Mouse (Mus musculus) gastrocnemius, adult 2 months (tissue): ENCODE data around the gene Itgad. TPM values are rescaled to one million over a fixed set of nuclear protein-coding genes. Genes with fewer than 3 reads are reported as not detected.

Experiments
- DNase-seq: peaks from one replicate; pipeline ENCODE4 v3.0.0; 2022
- H3K27ac ChIP-seq: fragments of 200-600 bp; 2 replicates; pipeline ENCODE4 v1.8.1; 2022; ENCODE audit warnings: mild to moderate bottlenecking
- H3K4me3 ChIP-seq: fragments of 200-600 bp; 2 replicates; pipeline ENCODE4 v1.8.1; 2022; ENCODE audit warnings: mild to moderate bottlenecking, moderate library complexity
- CTCF ChIP-seq: fragments of 200-600 bp; IDR thresholded peaks from 2 replicates; pipeline ENCODE4 v1.8.1; 2022; ENCODE audit warnings: antibody characterized with exemption, mild to moderate bottlenecking, moderate library complexity
- intact Hi-C: fragments of 180-260 bp; cut with DNase I; formaldehyde crosslinking; loops from one replicate; pipeline ENCODE4 v1.15.1; 2025
- long read RNA-seq, 2 experiments: library from polyadenylated mRNA; stranded (forward); transcript quantifications; one replicate each; pipeline ENCODE4 v2.0.0; 2021
- total RNA-seq, 2 experiments: library from RNA; stranded (reverse); gene quantifications; 2 replicates each; pipeline ENCODE4 v1.2.3; 2021

Itgad gene
- not detected for total RNA-seq
- long read RNA-seq, experiment 1: 0 reads
- long read RNA-seq, experiment 2, partial matches to known transcripts: 0 of 1 reads
- long read RNA-seq, experiment 2, other reads (novel, unspliced or antisense): 1 of 1 reads

DNA sequence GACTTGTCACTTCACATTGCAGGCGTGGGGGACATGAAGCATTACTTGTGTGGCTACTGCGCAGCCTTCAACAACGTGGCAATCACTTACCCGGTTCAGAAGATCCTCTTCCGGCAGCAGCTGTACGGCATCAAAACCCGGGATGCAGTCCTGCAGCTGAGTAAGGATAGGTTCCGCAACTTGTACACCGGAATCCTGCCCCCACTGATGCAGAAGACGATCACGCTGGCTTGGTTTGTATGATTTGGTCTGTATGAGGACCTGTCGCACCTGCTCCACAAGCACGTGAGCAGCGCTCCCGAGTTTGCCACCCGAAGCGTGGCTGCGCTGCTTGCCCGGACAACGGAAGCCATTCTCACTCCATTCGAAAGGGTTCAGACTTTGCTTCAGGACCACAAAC is at the start of gene Itgad:
Gene Itgad, plus strand, starts transcription at position 301 of the 400 bp plus-strand sequence.
- intact Hi-C loops: no loop called here
- no peak for TF ChIP-seq CTCF
- no peak for DNase-seq
- H3K4me3 ChIP-seq: no peak within 1 kb of the TSS
- no peak within 1 kb of the TSS for H3K27ac ChIP-seq

DNA sequence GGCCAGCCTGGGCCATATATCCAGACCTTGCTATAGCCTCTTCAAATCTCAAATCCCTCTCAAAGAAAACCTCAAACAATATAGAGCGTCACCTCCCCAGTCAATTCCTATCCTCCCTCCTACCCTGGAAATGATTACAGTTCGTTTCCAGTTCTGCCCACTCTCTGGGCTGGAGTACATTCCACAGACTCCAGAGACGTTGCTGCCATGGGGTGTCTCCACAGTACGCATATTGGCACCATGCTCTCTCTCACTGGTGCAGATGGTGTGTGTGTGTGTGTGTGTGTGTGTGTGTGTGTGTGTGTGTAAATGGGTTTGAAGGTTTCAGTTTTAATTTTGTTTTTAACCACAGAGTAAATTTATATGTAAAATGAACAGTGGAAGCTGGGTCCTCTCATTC is 48.9 kb upstream of the Itgad start:
- Histone ChIP-seq H3K27ac (no peak overlapping the region), H3K4me3 (no peak overlapping the region)
- no peak for TF ChIP-seq CTCF
- intact Hi-C loops: no loop called here
- DNase-seq: no peak

DNA sequence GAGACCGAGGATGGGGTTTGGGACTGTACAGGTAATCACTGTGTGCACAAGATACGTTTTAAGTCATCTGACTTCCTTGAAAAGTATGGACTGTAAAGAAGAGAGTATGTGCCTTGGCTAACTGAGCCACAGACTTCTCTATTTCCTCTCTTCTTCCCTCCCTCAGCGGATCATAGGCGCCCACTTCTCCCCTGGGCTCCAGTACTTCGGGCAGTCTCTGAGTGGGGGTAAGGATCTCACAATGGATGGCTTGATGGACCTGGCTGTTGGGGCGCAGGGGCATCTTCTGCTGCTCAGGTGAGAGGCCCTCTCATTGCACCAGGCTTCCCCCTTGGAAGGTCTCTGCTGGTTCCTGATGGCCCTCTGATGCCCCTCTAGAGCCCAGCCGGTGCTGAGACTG is 46.7 kb upstream of the Itgad start:
- TF ChIP-seq CTCF: no peak
- no peak for DNase-seq
- Histone ChIP-seq H3K4me3 (no peak overlapping the region), H3K27ac (no peak overlapping the region)
- intact Hi-C loops: no loop called here

DNA sequence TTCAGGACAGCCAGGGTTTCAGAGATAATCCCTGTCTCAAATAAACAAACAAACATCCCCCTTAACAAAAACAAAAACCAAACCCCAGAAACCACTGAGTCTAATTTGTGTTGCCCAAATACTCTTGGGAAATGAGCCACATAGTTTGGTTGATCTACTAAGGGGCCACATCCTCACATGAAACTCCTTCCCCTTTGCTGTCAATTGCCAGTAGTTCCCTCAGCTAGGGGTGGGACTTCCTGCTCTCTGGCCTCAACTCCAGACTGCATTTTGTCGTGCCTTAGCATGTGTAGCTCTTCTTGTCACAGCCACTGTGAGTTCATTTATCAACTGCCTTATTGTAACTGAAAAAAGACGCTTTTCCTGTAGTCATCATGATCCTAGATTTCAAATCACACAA is 43.9 kb upstream of the Itgad start:
- Histone ChIP-seq H3K27ac (no peak overlapping the region), H3K4me3 (no peak overlapping the region)
- no peak for TF ChIP-seq CTCF
- intact Hi-C loops: no loop called here
- DNase-seq: no peak

DNA sequence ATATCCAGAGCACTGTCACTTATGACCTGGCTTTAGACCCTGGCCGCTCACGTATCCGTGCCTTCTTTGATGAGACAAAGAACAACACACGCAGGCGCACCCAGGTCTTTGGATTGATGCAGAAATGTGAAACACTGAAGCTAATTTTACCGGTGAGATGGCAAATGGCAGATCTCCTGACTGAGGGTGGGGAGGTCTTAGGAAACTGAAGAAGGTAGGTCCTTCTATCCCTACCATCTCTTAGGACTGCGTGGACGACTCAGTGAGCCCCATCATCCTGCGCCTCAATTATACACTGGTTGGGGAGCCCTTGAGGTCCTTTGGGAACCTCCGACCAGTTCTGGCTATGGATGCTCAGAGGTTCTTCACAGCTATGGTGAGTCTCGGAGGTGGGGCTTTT is 42.0 kb upstream of the Itgad start:
- Histone ChIP-seq H3K4me3 (no peak overlapping the region), H3K27ac (no peak overlapping the region)
- no peak for DNase-seq
- intact Hi-C loops: no loop called here
- TF ChIP-seq CTCF: no peak

DNA sequence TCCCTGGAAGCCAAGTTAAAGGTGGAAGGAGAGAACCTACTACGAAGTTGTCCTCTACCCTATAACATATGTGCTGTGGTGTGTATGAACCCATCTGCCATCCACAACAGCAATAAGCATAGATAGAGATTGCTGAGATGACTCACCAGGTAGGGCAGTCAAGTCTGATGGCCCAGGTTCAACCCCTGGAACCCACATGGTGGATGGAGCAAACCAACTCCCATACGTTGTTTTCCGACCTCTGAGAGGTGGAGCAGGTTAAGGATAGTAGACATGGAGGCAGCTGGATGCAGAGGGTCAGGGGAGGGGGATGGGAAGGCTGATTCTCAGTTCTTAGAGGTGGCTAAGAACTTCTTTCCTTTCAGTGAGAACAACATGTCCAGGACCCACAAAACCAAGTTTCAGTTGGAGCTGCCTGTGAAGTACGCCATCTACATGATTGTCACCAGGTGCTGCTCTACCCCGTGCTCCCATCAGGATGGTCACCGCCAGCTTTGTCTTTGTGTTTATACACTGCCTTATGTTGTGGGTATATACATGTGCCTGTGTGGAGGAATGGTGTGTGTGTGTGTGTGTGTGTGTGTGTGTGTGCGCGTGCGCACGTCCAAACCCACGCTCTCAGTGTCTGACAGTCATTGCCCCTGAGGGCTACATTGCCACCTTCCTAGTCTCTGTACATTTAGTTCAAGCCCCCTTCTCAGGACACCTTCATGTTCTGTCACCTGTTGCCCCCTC is 39.6 kb upstream of the Itgad start:
- intact Hi-C loops: no loop called here
- no peak for TF ChIP-seq CTCF
- Histone ChIP-seq H3K4me3 (no peak overlapping the region), H3K27ac (no peak overlapping the region)
- DNase-seq: no peak

DNA sequence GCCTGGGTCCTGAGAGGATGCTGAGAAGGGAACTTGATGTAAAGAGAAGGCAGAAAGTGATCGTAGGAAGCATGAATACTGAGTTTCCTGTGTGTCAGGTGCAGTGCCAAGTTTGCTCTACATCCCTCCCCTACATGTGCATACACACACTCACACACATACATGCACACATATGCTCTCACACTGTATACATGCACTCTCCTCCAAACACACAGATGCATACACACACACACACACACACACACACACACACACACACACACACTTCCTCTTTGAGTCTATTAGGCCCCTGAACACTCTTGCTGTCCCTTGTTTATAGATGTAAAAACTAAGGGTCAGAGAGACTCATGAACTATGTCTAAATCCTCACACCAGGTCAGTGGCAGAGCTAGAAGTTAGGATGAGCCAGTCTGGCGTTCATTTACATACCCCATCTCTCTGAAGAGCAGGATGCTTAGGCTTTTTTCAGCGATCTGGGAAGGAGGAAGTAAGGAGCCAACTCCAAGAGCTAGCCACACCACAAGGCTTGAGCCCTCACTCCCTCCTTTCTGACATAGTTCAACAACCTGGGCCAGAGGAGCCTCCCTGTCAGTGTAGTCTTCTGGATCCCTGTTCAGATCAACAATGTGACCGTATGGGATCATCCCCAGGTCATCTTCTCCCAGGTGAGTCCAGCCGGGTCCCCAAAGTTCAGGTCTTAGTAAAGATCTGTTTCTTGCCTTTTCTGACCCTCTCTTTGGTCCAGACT is 38.8 kb upstream of the Itgad start:
- intact Hi-C loops: no loop called here
- no peak for TF ChIP-seq CTCF
- Histone ChIP-seq H3K4me3 (no peak overlapping the region), H3K27ac (no peak overlapping the region)
- DNase-seq: no peak

DNA sequence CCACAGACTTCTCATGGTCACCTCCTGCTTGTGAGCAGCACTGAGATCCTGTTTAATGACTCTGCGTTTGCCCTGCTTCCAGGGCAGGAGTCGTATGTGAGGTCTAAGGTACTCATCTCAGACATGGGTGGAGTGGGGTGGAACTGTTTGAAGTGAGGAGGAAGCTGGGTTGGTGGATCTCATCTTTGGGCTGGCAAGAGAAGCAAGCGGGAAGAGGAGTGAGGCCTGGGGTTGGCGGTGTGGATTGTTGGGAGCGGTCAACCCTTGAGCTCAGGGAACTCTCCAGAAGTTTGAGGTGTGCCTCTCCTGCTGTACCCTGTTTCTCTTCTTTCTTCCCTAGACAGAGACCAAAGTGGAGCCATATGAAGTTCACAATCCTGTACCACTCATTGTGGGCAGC is 37.8 kb upstream of the Itgad start:
- DNase-seq: no peak
- H3K4me3 ChIP-seq: no peak overlapping the region
- H3K27ac ChIP-seq: no peak overlapping the region
- TF ChIP-seq CTCF: no peak
- intact Hi-C loops: no loop called here

DNA sequence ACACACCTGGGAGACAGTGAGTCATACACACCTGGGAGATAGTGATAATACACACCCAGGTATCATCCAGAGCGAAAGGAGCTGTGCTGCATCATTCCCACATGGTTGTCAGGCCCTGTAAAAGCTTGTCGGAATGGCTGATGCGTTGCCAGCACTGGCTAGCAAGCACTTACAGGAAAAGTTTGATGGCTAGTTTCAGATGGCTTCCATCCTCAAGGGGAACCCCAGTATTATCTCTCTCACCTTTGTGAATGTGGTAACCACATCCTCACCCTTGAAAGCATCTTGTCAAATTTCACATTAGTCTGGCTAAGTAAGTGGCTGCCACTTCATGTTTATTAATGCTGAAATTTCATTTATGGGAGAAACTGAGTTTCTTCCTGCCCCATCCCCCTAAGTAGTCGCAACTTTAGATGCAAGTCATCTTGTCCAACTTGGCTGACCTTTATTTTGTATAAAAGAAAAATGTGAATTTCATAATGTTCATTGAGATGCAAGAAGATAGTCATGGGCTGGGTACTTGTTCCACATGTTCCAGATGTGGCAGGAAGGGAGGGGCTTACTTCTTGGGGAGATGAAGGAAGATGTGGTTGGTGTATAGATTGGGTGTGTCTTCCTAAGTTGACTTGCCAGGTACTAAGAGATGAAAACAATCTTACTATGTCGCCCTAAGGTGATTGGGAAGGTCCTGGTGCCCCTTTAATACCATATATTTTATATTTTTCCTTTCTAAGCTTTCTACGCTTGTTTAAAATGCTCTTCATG is 34.3 kb upstream of the Itgad start:
- no peak for TF ChIP-seq CTCF
- Histone ChIP-seq H3K4me3 (no peak overlapping the region), H3K27ac (no peak overlapping the region)
- no peak for DNase-seq
- intact Hi-C loops: no loop called here

DNA sequence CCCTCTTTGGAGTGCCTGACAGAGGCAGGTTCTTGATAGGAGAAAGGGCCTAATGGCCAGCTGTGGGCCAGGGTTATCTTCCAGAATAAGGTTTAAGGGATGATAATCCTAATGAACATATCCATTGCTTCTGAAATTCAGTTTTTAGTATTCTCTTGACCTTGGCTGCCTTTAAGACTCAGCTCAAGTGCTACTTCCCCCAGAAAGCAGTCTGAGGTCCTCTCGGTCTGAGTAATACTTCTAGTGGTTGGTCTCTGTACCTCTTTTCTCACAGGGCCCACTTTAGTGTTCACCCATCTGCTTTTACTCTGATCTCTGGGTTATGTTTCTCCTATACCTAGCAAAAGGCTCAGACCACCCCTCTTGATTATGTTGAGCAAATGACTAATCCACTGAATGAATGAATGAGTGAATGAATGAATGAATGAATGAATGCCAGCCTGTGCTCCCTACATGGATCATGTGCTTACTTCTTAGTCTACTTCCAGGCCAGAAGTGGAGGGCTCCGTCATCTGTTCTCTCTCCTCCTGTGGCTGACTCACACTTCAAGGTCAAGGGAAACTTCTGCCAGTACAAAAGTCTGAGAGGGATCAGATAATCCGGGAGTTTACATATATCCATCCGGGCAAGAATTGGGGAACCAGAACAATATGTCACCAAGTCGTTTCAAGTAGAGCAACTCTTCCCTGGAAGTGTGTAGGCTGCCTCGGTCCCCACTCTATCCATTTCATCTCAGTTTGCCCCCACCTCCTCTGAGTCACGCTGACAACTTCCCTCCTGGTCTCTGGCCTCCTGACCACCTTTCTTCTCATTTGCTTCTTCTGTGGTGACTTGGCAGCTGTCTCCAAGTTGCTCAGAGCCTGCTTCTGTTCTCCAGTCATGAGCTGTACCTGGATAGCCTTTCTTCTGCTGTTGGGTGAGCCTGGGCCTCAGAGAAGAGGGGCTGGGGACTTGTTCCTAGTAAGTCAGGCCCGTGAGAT is 25.1 kb upstream of the Itgad start, which contains the start of gene Itgax:
Gene Itgax, plus strand, starts transcription at position 807 of the 980 bp plus-strand sequence.
- intact Hi-C loops: no loop called here
- no peak for DNase-seq
- no peak within 1 kb of the TSS for H3K4me3 ChIP-seq
- no peak for TF ChIP-seq CTCF
- no peak within 1 kb of the TSS for H3K27ac ChIP-seq

DNA sequence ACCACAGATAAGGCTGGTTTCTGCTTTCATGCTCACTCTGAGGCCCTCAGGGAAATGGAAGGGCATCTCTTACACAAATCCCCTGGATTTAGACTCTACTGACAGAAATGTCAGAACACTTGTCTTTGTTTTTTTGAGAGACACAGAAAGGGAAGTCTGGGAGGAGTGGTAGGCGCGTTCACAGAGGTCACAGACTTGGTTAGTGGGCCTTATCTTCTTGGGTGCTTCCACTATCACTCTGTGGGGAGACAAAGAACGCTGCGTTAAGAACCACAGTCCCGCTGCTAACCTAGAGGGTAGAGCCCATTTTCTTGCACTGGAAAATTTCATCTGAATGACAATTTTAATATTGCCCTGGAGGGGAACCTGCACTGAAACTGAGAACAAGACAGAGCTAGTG is 22.0 kb upstream of the Itgad start:
- no peak for TF ChIP-seq CTCF
- intact Hi-C loops: no loop called here
- no peak overlapping the region for H3K27ac ChIP-seq
- no peak for DNase-seq
- no peak overlapping the region for H3K4me3 ChIP-seq

DNA sequence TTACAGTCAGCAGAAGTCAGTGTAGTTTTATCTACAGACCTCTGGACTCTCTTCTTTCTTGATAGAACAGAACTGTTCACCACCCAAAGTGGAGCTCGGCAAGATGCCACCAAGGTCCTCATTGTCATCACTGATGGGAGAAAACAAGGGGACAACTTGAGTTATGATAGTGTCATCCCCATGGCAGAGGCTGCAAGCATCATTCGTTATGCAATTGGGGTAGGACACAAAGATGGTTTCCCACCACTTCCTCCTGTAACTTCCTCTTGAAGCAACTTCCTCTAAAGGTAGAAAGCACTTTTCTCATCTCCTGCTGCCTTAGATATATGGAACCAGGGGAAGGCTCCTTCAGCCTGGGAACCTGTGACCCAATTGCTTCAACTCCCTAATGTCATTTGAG is 20.6 kb upstream of the Itgad start:
- intact Hi-C loops: no loop called here
- no peak for DNase-seq
- no peak for TF ChIP-seq CTCF
- H3K27ac ChIP-seq: no peak overlapping the region
- H3K4me3 ChIP-seq: no peak overlapping the region
